Mouse (Mus musculus) CH12.LX (cell line): ENCODE results near the gene Hist1h4d. TPM values are rescaled to one million over a fixed set of nuclear protein-coding genes. Genes with fewer than 3 reads are reported as not detected.
A peak's percentile ranks its signal among the peaks of the same experiment; 100 is the strongest.
"Not testable (repeated sequence)": the region's sequence is repeated elsewhere in the genome, so short reads cannot be mapped to it uniquely, and the experiment has no call there.

ENCODE experiments used
- DNase-seq: peaks from one replicate; pipeline ENCODE4 v3.0.0-alpha.2; 2013; ENCODE audit errors: extremely low read depth
- H3K27ac ChIP-seq: 2 replicates; pipeline ENCODE4 v1.5.1; 2012; ENCODE audit warnings: low read depth, mild to moderate bottlenecking, control low read depth, moderate library complexity; ENCODE audit not compliant: insufficient read depth
- H3K27me3 ChIP-seq: replicated peaks from 2 replicates; pipeline ENCODE3; 2012; ENCODE audit warnings: inconsistent platforms
- H3K36me3 ChIP-seq, 2 experiments: replicated peaks in 1 of 2; 2 replicates each; pipeline versions ENCODE3 to v1.6.1; 2012; ENCODE audit warnings: inconsistent platforms in 1 of 2, low read length in 1 of 2, mild to moderate bottlenecking in 1 of 2, mixed read lengths in 1 of 2, moderate library complexity in 1 of 2; ENCODE audit not compliant: control insufficient read depth in 1 of 2, insufficient read depth in 1 of 2
- H3K4me1 ChIP-seq, 2 experiments: 2 replicates each; pipeline ENCODE4 v1.6.1; 2012; ENCODE audit warnings: inconsistent platforms in 1 of 2, moderate library complexity in 1 of 2; ENCODE audit not compliant: insufficient read depth in 2 of 2, control insufficient read depth in 1 of 2
- H3K4me2 ChIP-seq: 2 replicates; pipeline ENCODE4 v1.6.1; 2012; ENCODE audit warnings: low read depth, mild to moderate bottlenecking, control low read depth; ENCODE audit not compliant: poor library complexity, insufficient read depth, severe bottlenecking
- H3K4me3 ChIP-seq, 3 experiments: fragments of 150-350 bp in 1 of 3; sonication (generic) in 1 of 3; replicated peaks in 1 of 3; 2 replicates each; pipeline versions ENCODE3 to v1.5.1; 2011 to 2012; ENCODE audit warnings: low read depth in 2 of 3, low read length in 2 of 3, mild to moderate bottlenecking in 2 of 3, moderate library complexity in 2 of 3, control low read depth in 1 of 3, improper control_type of control experiment in 1 of 3, inconsistent platforms in 1 of 3, mixed read lengths in 1 of 3; ENCODE audit not compliant: poor library complexity in 1 of 3
- H3K79me2 ChIP-seq: replicated peaks from 2 replicates; pipeline ENCODE4 v1.6.1; 2012; ENCODE audit warnings: mild to moderate bottlenecking, moderate library complexity; ENCODE audit not compliant: control insufficient read depth, poor library complexity, insufficient read depth, severe bottlenecking; ENCODE audit errors: extremely low read depth
- H3K9ac ChIP-seq: 2 replicates; pipeline ENCODE4 v1.6.1; 2012; ENCODE audit warnings: low read depth, mild to moderate bottlenecking, control low read depth, moderate library complexity; ENCODE audit not compliant: insufficient read depth
- H3K9me3 ChIP-seq: replicated peaks from 2 replicates; pipeline ENCODE3; 2012; ENCODE audit warnings: low read length, inconsistent platforms, mixed read lengths
- BHLHE40 ChIP-seq: IDR thresholded peaks from 2 replicates; pipeline ENCODE4 v1.6.1; 2011; ENCODE audit warnings: mild to moderate bottlenecking, low read depth, low read length, improper control_type of control experiment
- ELF1 ChIP-seq: IDR thresholded peaks from 2 replicates; pipeline ENCODE4 v1.6.1; 2014; ENCODE audit warnings: low read depth, mild to moderate bottlenecking, inconsistent platforms, low read length, improper control_type of control experiment
- ETS1 ChIP-seq: conservative IDR thresholded peaks from 2 replicates; pipeline ENCODE4 v1.6.1; 2012; ENCODE audit warnings: low read depth, mild to moderate bottlenecking, inconsistent platforms, low read length, improper control_type of control experiment, moderate library complexity
- HCFC1 ChIP-seq: IDR thresholded peaks from 2 replicates; pipeline ENCODE4 v1.6.1; 2012; ENCODE audit warnings: low read depth, mild to moderate bottlenecking, inconsistent platforms, low read length, improper control_type of control experiment
- IRF4 ChIP-seq: IDR thresholded peaks from 2 replicates; pipeline ENCODE4 v1.6.1; 2014; ENCODE audit warnings: low read depth, mild to moderate bottlenecking, inconsistent platforms, low read length, improper control_type of control experiment
- KAT2A ChIP-seq: IDR thresholded peaks from 2 replicates; pipeline ENCODE4 v1.6.1; 2012; ENCODE audit warnings: low read length, improper control_type of control experiment, inconsistent platforms; ENCODE audit not compliant: insufficient replicate concordance
- MAX ChIP-seq: IDR thresholded peaks from 2 replicates; pipeline ENCODE4 v1.6.1; 2011; ENCODE audit warnings: low read length, improper control_type of control experiment
- MAZ ChIP-seq: IDR thresholded peaks from 2 replicates; pipeline ENCODE4 v1.6.1; 2012; ENCODE audit warnings: low read depth, mild to moderate bottlenecking, inconsistent platforms, low read length, improper control_type of control experiment, moderate library complexity
- MEF2A ChIP-seq: IDR thresholded peaks from 2 replicates; pipeline ENCODE4 v1.6.1; 2014; ENCODE audit warnings: low read depth, mild to moderate bottlenecking, inconsistent platforms, low read length, improper control_type of control experiment, borderline replicate concordance
- MXI1 ChIP-seq: IDR thresholded peaks from 2 replicates; pipeline ENCODE4 v1.6.1; 2011; ENCODE audit warnings: mild to moderate bottlenecking, low read depth, low read length, improper control_type of control experiment
- NELFE ChIP-seq: IDR thresholded peaks from 2 replicates; pipeline ENCODE4 v1.6.1; 2011; ENCODE audit warnings: low read depth, low read length, improper control_type of control experiment
- NRF1 ChIP-seq: IDR thresholded peaks from 2 replicates; pipeline ENCODE4 v1.6.1; 2014; ENCODE audit warnings: low read depth, mild to moderate bottlenecking, inconsistent platforms, low read length, improper control_type of control experiment, moderate library complexity
- POLR2A ChIP-seq: IDR thresholded peaks from 2 replicates; pipeline ENCODE4 v1.6.1; 2011; ENCODE audit warnings: low read depth, mild to moderate bottlenecking, improper control_type of control experiment, low read length
- POLR2AphosphoS2 ChIP-seq: IDR thresholded peaks from 2 replicates; pipeline ENCODE4 v1.6.1; 2011; ENCODE audit warnings: low read depth, low read length, improper control_type of control experiment
- RCOR1 ChIP-seq: conservative IDR thresholded peaks from 2 replicates; pipeline ENCODE4 v1.6.1; 2012; ENCODE audit warnings: low read depth, mild to moderate bottlenecking, inconsistent platforms, low read length, improper control_type of control experiment
- SIN3A ChIP-seq: IDR thresholded peaks from 2 replicates; pipeline ENCODE4 v1.6.1; 2012; ENCODE audit warnings: low read length, improper control_type of control experiment, inconsistent platforms
- TBP ChIP-seq: conservative IDR thresholded peaks from 2 replicates; pipeline ENCODE4 v1.6.1; 2011; ENCODE audit warnings: low read depth, low read length, improper control_type of control experiment
- TCF12 ChIP-seq: IDR thresholded peaks from 2 replicates; pipeline ENCODE4 v1.6.1; 2014; ENCODE audit warnings: low read depth, mild to moderate bottlenecking, inconsistent platforms, low read length, improper control_type of control experiment
- UBTF ChIP-seq: IDR thresholded peaks from 2 replicates; pipeline ENCODE4 v1.6.1; 2012; ENCODE audit warnings: low read depth, mild to moderate bottlenecking, inconsistent platforms, low read length, improper control_type of control experiment, moderate library complexity
- USF2 ChIP-seq: conservative IDR thresholded peaks from 2 replicates; pipeline ENCODE4 v1.6.1; 2011; ENCODE audit warnings: low read depth, low read length, improper control_type of control experiment
- ZMIZ1 ChIP-seq: IDR thresholded peaks from 2 replicates; pipeline ENCODE4 v1.6.1; 2012; ENCODE audit warnings: low read depth, mild to moderate bottlenecking, inconsistent platforms, low read length, improper control_type of control experiment
- dilution Hi-C: fragments of 300-500 bp; cut with MboI; formaldehyde crosslinking; loops from 2 replicates; pipeline ENCODE4 v1.14.3; 2020; ENCODE audit warnings: low sequenced_read_pairs; ENCODE audit not compliant: extremely low pct_unique_long_range_greater_than_20kb, extremely low pct_ligation_motif_present
- in situ Hi-C: fragments of 300-500 bp; cut with MboI; formaldehyde crosslinking; loops from 3 replicates; pipeline ENCODE4 v1.14.3; 2019; ENCODE audit warnings: low sequenced_read_pairs, low pct_ligation_motif_present, low pct_unique_long_range_greater_than_20kb, mixed read lengths
- polyA plus RNA-seq: library from polyadenylated mRNA; unstranded; fragments of >175 nt; gene quantifications from 2 replicates; pipeline ENCODE4 v1.2.1, GENCODE M21; 2012; ENCODE audit warnings: low read depth; ENCODE audit not compliant: insufficient read length
- total RNA-seq, 2 experiments: library from RNA; depleted of rRNA; stranded (reverse); fragments of 300-350 nt in 1 of 2; fragments of >200 nt in 1 of 2; gene quantifications; 2 replicates each; pipeline ENCODE4 v1.2.3; 2012 to 2014

Hist1h4d gene
- total and polyA plus RNA-seq, 3 experiments, result 6.7 to 1,831 (median 27.7) TPM

GRCm38 (mm10) chr13:23622175-23622671 is 40.8 kb downstream of the Hist1h4d start, which contains the start of gene Hist1h1e:
Hist1h1e (minus strand) TSS chr13:23622558.
- H3K9me3 ChIP-seq, dilution Hi-C loops, H3K36me3 ChIP-seq: not testable (repeated sequence)
- Histone ChIP-seq H3K4me2 (peak within 1 kb of the TSS; percentile 59), H3K4me3 (peak within 1 kb of the TSS; percentile 50 to 61 (median 55)), H3K27ac (peak within 1 kb of the TSS; percentile 98), H3K4me1 (peaks cover 0 to 12% of the 10 kb centered on the region in 2 experiments; a peak in 3 of 4 replicates)
- TF ChIP-seq SIN3A, result peak; percentile 74; the same call in 1 of the 2 replicates
- TF ChIP-seq MAZ, result peak; percentile 85
- TF ChIP-seq NELFE, result peak; percentile 100
- TF ChIP-seq HCFC1, result peak; percentile 69
- peak; percentile 98 for TF ChIP-seq TBP
- peak; percentile 93 for TF ChIP-seq POLR2A
- TF ChIP-seq ELF1, result peak; percentile 72; the same call in 1 of the 2 replicates
- TF ChIP-seq IRF4, result peak; percentile 45; the same call in 1 of the 2 replicates
- peak; percentile 50; the same call in 1 of the 2 replicates for TF ChIP-seq USF2
- peak; percentile 99 for TF ChIP-seq TCF12
- TF ChIP-seq MAX, result peak; percentile 53; the same call in 1 of the 2 replicates
- TF ChIP-seq BHLHE40, result peak; percentile 37; the same call in 1 of the 2 replicates
- peak; percentile 99 for TF ChIP-seq UBTF
- TF ChIP-seq MEF2A, result peak; percentile 60
- peak; percentile 67; the same call in 1 of the 2 replicates for TF ChIP-seq KAT2A
- TF ChIP-seq MXI1, result peak; percentile 83
- TF ChIP-seq ETS1, result peak; percentile 44; the same call in 1 of the 2 replicates
- peak; percentile 89; the same call in 1 of the 2 replicates for TF ChIP-seq RCOR1
- peak; percentile 41 for TF ChIP-seq NRF1
- peak; percentile 100 for TF ChIP-seq ZMIZ1
- TF ChIP-seq POLR2AphosphoS2, result peak; percentile 91
- TF ChIP-seq, all 38 proteins: peak for 21; not testable (repeated sequence) for 17
- in situ Hi-C loops, H3K79me2 ChIP-seq, H3K27me3 ChIP-seq: not testable (repeated sequence)
- H3K9ac ChIP-seq, result peak within 1 kb of the TSS; percentile 69
- peak; percentile 81 for DNase-seq
